Mouse (Mus musculus) heart, postnatal 36 days (tissue): ENCODE measurements around the gene Zdhhc13. TPM values are rescaled to one million over a fixed set of nuclear protein-coding genes. Genes with fewer than 3 reads are reported as not detected.

ENCODE experiments used
- DNase-seq, 2 experiments: peaks; one replicate each; pipeline ENCODE4 v3.0.0; 2021 to 2022
- intact Hi-C: fragments of 180-260 bp; cut with DNase I; formaldehyde crosslinking; loops from one replicate; pipeline ENCODE4 v1.15.1; 2025
- total RNA-seq, 2 experiments: library from RNA; stranded (reverse); gene quantifications; 2 replicates each; pipeline ENCODE4 v1.2.3; 2021

Gene Zdhhc13
- total RNA-seq, 2 experiments from 2014 or later: 13.5 to 14.3 TPM

DNA sequence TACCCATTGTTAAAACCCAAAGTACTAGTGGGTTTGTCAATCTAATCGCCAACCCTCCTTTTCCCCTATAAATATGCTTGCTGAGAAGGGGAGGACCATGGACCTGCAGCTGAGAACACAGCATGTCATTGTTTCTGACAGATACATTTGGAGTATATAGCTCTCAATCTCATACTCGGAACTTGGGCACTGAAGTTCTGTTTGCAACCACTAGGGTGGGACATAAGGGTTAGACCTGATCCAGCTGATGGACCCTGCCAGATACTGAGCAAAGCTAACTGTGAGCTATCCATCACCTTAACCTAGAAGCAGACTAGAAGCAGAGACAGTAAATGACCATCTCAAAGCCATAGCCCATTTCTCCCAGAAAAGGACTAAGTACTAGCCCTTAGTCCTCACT is 49.6 kb downstream of the Zdhhc13 start:
- intact Hi-C loops: no loop called here
- no peak for DNase-seq

DNA sequence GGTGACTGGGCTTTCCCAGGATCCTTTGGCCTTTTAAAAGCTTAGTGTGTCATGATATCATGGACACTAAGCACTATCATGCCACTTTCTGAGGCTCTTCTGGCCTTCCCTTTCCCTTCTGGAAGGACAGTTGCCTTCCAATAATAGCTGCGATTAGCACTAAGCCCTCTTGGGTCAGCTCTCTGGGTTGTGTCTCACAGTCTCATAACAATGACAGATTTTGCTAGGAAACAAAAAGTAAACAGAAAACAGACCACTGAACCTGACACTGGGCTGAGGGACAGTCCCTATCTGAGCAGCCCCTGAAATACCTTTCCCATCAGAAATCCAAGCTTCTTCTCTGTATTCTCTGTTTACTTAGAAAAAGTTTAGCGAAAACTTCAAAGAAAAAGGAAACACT is 51.7 kb downstream of the Zdhhc13 start:
- DNase-seq: no peak

DNA sequence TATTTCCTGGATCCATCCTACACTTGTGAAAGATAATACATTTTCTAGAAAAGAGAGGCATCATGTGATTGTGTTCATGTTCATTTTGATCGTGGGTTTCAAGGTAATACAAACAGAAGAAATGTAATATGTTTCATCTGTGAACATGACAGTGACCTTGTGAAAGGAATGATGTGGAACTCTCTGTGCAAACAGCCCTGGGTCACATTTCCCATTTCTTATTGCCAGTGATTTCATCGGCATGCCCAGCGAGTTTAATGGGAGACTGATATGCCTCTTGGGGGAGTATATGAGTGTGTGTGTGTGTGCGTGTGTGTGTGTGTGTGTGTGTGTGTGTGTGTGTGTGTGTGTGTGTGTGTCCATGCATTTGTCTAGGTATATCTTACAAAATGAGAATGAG is 52.7 kb downstream of the Zdhhc13 start:
- intact Hi-C loops: no loop called here

More for the DNA sequence above, 51.7 kb downstream of the Zdhhc13 start:
- intact Hi-C loops: no loop called here

DNA sequence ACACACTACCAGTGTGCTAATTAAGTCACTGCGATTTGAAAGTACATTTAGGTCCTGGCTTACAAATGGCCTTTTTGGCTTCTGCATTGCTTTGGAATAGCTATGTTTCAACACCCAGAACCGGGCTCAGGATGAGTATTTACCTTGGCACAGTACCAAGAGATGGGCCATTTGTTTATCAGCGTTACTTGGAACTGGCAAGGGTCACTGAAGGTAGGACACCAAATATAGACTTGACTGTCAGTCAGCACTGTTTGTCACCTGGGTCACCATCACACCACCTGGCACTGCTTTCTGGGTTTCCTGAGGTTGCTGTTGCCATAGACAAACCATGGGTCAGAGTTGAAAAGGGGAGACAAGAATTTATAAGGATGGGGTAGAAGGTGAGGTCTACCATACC is 53.5 kb downstream of the Zdhhc13 start:
- intact Hi-C loops: no loop called here
- peak in 1 of 2 experiments; percentile 48 for DNase-seq

More for the DNA sequence above, 52.7 kb downstream of the Zdhhc13 start:
- no peak for DNase-seq

DNA sequence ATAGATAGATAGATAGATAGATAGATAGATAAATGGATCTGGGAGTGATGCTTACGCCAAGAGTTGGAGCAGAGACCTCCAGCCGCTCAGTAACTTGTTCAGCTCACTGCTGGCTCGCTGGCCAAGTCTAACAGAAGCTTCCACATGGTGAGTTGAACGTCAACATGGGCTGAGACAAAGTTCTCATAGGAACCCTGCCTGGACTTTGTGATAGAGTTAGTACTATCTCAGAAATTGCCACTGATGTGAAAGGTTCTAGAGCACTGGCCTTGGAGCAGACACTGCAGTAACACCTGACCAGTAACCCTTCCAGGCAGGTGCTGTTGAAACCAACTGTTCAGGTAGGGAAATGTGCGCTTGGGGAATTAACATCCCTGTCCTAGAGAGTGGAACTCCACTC is 54.7 kb downstream of the Zdhhc13 start:
- intact Hi-C loops: no loop called here
- DNase-seq: no peak

DNA sequence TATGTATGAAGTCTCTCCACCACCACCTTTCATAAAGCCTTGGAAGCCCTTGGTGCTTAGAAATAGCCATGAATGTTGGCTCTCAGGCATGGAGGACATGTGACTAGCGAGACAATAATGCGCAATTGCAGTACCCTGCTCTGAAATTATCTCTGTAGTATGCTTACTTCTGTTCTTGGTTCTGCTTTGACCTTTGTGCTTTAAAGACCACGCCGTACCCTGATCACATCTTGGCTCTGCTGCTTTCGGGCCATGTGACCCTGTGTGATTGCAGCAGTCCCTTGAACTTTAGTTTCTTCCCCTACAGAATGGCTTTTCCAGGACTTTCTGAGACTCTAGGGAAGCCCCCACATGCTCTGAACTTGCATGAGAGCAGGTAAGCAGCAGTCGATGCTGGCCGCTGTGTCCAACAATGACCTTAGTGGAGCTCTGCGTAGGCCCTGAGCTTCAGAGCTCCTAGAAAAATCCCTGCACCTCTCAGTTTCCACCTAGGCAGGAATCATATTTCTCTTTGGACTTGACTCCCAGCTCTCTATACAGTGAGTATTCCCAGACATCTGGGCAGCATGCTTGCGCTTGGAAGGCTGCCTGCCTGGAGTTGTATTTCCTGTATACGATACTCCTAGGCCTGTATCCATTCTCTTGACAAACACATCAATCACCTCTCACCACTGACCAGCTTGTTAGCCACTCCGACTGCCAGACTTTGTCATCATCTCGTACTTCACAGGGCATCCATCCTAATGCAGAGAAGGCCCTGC is 56.6 kb downstream of the Zdhhc13 start:
- DNase-seq: no peak

DNA sequence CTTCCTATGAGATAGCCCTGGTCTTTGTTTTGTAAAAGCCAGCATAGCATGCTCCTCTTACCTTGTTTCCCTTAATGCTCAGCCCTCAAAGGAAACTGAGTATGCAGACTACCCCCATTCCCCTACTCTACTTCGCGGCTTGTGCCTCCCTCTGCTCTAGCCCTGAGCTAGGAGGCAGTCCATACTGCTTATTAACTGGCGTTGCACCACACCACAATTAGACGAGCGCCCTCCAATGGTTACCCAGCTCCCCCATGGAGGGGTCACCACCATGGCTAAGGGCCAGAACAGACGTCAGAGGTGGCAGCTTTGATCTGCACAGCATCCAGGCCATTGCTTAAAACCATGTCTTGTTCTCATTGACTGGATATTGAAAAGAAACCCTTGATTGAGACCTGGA is 58.0 kb downstream of the Zdhhc13 start:
- DNase-seq: peak; percentile 42 to 50
- intact Hi-C loops: no loop called here

More for the DNA sequence above, 56.6 kb downstream of the Zdhhc13 start:
- intact Hi-C loops: no loop called here

DNA sequence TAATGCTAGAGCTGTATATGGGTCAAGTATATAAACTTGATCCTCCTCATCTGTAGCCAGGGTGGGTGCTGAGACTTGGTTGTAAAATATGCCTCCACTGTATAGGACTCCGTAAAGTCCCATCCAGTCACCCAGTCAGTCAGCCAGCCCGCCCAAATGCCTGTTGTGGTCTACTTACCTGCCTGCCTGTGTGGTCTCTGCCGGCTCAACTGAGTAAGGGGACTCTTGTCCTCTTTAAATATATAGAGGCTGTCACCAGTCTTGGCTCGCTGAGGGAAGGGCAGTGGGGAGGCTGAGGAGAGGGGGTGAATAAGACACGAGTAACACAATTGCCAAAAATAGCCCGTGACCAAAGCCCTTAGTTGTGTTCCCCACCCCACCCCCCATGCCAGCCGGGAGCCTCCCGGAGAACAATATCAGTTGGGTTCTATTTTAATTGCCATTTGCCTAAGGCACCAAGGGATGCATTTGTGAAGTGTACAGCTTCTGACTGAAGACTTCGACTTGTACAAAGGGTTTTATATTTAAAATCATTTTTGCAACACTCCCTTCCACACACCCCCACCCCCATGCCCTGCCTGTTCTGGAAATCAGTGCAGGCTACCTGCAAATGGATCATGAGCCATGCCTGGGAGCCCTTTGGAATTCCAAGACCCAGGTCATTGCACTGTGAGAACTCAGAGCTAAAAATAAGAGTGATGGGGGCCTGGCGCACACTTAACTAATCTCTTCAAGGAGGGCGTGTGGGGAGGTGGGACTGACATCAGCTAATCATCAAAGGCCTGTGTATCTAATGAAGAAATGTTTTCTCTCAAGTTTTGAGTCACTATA is 59.2 kb downstream of the Zdhhc13 start, which contains the start of gene Csrp3:
Gene Csrp3 (minus strand): TSS at position 214 of the 831 bp plus-strand sequence.
- peak; percentile 37 to 56 for DNase-seq
- intact Hi-C loops: no loop called here

DNA sequence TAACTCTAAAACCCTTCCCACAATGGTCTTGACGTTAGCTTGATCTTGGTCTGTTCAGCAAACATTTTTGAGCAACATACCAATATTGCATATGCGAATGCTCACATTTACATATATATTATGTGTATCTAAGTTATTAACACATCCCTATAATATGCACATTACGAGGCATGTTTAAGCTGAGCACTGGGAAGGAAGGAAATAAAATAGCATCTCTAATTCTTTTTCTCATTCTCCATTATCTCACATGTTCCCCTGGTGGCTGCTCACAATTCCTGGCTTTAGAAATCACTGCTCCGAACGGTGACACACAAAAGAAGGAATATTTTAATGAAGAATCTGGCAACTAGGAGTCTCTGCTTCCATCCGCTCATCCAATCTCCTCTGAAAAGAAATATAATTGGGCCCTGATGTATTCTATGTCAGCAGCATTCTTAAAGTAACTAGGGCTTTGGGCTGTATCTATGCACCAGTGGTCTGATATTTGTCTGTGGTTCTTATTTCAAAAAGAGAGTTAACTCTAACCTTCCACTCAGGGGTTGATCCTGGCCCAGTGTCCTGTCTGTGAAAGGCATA is 62.8 kb downstream of the Zdhhc13 start:
- no peak for DNase-seq
- intact Hi-C loops: loop anchor here (2.0 kb wide), 1 partner anchor 19 kb away; no protein-coding TSS in a partner anchor

DNA sequence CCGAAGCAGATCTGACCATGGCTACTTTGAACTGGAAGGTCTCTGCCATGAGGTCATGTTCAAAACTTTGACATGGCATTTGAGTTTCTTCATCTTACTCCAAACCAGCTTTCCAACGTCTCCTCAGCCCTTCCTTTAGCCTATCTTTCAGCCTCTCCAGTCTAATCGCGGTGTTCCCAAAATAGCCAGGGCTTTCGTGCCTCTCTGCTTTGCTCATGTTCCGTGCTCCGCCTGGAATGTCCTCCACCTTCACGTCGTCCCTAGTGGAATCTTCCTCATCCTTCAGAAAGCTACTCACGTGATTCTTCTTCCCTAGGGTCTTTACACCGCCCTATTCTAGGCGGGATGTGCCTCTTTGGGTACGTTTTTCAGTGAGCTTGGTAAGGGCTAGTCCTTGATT is 64.7 kb downstream of the Zdhhc13 start:
- intact Hi-C loops: no loop called here

DNA sequence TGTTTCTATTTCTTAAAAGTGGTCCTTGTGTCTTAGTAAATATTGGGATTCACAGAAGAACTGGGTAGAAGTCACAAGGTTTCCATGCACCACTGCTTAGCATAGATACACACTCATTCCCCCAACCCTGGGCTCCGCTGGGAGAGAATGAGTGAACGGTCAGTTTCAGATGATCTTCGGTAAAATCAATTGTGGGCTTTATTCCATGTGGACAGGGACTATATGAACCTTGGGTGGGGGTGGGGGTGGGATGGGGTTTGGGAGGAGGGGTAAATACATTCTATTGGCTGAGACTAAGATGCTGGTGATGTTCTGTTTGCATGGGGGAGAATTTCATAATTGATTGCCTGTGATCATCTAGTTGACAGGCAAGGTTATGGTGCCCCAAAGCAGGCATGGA is 66.7 kb downstream of the Zdhhc13 start:
- DNase-seq: no peak
- intact Hi-C loops: no loop called here

More for the DNA sequence above, 64.7 kb downstream of the Zdhhc13 start:
- no peak for DNase-seq

DNA sequence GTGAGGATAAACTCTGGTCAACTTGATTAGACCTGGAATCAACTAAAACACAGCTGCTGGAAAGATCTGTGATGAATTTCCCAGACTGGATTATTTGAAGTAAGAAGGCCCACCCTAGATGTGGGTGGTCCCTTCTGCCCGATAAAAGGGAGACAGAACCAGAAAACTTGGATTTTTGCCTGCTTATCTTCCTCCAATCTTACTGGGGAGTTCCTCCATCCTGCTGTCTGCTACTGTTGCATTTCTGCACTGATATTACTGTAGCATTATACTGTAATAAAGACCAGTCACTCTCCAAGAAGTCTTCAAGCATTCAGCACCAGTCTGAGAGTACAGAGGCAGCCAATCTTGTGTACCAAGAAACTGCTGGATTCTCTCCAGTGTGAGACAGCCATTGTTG is 69.5 kb downstream of the Zdhhc13 start:
- intact Hi-C loops: no loop called here
- DNase-seq: no peak

DNA sequence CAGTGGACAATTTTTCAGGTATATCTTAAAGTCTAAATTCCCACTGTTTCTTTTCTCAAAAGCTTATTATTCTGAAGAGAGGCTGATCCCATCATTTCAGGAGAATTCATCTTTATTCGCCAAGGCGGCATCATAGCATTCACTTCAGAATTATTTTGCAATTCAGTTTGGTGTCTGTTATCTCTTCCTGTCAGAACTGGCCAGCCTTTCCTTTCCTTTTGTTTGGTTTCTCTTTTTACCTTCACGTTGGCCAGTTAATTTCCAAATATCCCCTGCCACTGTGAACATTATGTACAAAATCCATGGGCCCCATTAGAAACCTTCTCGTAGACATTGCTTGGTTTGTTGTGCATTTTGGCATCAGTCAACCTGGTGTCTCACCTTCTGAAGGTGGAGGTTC is 70.6 kb downstream of the Zdhhc13 start:
- no peak for DNase-seq
- intact Hi-C loops: no loop called here

DNA sequence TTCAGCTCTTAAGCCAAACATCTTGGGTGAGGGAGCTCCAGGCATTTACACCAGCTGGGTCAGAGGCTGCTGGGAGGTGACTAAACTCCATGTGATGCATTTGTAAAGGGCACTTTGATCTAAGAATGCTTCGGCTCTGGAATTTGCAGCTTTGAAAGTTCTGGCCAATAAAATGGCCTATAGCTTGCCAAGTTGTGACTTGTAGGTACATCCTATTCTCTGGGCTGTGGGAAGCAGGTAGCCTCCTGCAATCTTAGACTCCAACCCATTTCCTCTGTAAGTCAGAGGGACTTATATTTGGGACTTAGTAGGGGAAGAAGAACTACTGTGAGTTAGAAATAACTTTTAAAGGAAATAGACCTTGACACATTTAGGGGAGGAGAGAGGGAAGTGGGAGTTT is 72.1 kb downstream of the Zdhhc13 start:
- no peak for DNase-seq
- intact Hi-C loops: no loop called here

DNA sequence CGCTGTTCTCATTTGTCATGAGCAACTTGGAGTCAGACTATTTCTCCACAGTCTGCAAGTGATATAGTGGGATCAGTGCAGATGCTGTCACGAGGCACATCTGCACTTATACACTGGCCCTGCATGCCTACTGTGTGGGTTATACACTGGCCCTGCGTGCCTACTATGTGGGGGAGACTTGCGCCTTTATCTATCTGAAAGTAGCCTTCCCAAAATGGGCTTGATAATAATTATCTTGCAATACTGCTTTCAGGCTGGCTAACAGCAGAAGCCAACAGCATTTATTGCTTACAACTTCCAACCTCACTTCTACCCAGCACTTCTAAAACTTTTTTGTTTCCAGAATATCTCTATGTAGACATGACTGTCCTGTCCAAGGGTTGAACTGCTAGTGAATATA is 73.0 kb downstream of the Zdhhc13 start:
- no peak for DNase-seq
- intact Hi-C loops: no loop called here

DNA sequence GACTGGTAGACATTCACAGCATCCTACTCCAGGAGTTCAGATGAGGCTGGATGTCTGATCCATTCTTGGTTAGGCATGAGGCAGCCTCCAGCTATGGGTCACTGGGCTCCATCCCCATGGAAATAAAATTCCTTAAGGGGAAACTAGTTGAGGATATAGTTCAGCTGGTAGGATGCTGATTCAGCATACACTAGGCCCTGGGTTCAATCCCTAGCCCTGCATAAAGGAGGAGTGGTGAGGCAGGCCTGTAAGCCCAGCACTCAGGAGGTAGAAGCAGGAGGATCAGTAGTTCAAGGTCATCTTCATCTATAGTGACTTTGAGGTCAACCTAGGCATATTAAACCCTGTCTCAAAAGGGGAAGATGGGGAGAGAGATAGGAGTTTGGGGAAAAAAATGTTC is 75.4 kb downstream of the Zdhhc13 start:
- no peak for DNase-seq
- intact Hi-C loops: no loop called here

DNA sequence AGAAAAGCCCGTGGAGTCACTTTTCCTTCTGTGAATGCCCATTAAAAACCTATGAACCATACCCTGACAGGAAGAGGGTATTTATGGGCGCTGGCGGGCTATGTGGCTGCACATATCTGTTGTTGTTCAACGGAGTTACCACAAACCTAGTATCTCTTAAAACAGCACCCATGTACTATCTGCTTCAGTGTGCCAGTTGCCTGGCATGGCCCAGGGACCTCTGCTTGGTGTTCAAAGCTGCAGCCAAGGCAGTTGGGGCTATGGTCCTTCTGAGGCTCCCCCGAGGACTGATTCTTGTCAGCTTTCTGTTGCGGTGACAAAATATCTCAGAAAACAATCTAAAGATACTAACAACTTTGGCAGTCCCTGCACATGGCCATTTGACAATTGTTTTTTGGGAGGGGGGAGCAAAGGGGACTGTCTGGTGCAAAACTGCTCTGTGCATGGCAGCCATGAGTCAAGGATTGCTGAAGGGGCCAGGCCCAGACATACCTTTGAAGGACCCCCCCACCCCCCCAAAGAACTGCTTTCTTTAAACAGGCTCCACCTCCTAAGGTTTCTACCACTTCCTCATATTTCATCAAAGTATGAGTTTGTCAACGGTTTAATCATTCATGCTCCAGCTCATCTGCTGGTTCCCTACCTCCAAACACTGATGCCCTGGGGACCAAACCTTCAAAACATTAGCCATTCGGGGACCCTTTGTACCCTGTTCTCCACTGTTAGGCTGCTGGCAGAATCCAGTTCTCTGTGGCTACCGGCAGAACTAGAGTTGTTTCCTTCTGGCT is 76.1 kb downstream of the Zdhhc13 start:
- intact Hi-C loops: no loop called here
- DNase-seq: no peak

DNA sequence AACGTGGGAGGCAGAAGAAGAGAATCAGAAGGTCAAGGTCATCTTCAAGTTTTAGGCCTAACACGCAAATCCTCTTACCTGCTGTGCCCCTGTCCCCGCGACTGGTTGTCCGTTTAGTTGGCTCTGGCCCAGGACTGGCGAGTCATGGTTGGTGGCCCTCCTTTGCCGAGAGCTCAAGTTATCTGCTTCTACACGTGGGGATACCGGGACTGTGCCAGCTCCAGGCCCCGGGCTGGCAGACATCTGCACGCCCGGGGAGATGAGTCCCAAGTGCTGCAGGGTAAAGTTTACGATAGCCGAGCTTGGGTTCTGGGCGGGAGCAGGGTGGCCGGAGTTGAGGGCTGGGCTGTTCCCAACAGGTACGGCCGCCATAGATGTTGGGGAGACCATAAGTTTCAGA is 78.8 kb downstream of the Zdhhc13 start:
- DNase-seq: no peak
- intact Hi-C loops: no loop called here

DNA sequence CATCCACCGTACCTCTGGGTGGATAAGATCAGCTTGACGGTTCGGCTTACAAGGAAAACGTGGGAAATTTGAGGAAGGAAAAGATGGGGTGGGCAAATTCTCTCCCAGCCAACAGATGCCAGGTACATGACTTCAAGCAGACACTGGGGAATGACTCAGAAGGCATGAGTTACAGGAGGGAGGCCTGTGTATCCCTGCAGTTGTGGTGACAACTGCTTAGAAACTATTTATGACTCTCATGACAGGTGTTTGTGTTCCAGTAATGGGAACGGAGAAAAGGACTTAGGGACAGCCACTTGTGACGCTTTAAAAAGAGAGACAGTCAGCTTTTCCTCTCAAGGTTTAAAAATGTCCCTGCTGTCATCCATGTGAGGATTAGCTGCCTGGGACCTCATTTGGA is 81.3 kb downstream of the Zdhhc13 start:
- intact Hi-C loops: loop anchor here (2.0 to 5.0 kb wide), 2 partner anchors 19 to 43 kb away; no protein-coding TSS in a partner anchor
- DNase-seq: no peak

DNA sequence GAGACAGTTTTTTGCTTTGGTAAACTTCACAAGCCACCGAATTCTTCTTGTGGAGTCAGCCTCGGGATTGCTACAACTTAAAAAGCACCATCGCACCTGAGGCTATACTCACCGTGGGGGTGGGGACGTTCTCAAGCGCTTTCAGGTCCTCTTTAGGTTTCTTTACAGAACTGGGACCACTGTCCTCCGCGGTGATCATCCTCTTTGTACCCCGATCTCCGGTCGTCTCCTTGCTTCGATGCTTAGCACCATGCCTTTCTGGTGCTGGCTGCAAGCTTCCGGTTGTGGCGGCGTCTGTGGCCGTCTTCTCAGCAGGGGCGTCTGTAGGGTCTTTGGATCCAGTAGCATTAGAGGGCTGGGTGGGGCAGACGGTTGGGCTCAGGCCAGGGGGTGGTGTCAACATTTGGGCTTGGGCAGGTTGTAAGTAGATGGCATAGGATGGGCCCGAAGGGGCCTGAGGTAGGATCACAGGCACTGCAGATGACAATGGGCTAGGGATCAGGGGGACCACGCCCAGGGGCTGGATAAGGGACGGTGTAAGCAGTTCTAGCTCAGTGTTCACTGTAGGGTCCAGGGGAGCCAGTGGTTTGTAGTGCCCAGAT is 81.9 kb downstream of the Zdhhc13 start:
- no peak for DNase-seq
- intact Hi-C loops: loop anchor here (2.0 to 5.0 kb wide), 2 partner anchors 20 to 43 kb away; no protein-coding TSS in a partner anchor
